Mouse (Mus musculus) stomach, postnatal 0 days (tissue): ENCODE results near the gene Cd163l1.

Experiments used
- CTCF ChIP-seq: IDR thresholded peaks from 2 replicates; pipeline ENCODE4 v1.5.1; 2016; ENCODE audit warnings: antibody characterized with exemption, low read depth, mild to moderate bottlenecking, moderate library complexity
- EP300 ChIP-seq: optimal IDR thresholded peaks from 2 replicates; pipeline ENCODE3; 2016; ENCODE audit warnings: antibody characterized with exemption

DNA sequence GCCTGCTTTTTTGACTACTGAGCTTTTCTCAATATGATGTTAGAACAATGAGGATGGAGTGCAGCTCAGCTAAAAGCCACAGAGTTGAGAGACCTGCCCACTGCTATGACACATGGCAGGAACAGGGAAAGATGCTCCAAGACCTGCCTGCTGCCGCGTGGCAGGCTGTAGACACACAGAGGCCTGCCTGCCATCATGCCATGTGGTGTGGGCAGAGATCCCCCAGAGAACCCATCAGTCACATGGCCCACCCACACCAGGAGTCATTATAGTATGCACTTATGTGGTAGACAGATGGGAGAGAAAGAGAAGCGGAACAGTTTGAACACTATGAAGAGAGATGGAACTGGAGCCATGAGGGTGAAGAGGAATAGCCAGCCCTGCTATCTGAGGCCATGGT lies 15.6 kb downstream of the Cd163l1 start:
- TF ChIP-seq CTCF (no peak), EP300 (no peak)
